Mouse (Mus musculus): ENCODE results near the gene Slc2a4. TPM values are rescaled to one million over a fixed set of nuclear protein-coding genes. Genes with fewer than 3 reads are reported as not detected.
"Not testable (repeated sequence)": the region's sequence is repeated elsewhere in the genome, so short reads cannot be mapped to it uniquely, and the experiment has no call there.

Slc2a4 gene
- polyA plus RNA-seq, 1 experiment: 2.3 TPM

DNA sequence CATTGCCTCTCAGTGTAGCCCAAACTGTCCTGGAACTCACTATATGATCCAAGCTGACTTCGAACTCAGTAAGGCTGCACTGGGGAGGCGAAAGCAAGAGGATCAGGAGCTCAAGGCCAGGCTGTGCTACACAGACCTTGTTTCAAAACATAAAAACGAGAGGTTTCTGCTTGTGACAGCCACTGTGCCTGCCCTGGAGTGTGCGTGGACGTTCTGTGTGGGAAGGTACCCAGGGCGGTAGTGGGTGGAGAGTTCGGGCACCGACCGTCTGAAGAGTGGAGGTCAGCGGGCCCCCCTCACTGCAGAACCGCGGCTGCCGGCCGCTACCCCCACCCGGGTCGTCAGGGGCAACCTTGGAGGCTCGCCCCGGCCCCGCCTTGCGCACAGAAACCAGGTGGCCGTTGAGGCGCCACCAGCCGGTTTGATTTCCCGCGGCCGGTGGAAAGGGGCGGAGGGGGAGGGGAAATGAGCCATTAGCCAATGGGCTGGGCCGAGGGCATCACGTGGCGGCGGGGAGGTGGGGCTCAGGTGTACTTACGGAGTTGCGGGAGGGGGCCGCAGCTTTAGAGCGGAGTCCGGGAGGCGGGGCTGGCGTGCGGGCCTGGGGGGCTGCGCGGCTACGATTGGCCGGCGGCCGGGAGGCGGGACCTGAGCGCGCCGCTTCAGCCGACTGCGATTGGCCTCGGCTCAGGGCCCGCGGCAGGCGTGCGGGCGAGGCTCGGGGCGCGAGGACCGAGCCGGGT lies 12.7 kb downstream of the Slc2a4 start, which contains the start of gene Ybx2:
TSS of gene Ybx2 (plus strand) at position 660 of the 743 bp plus-strand sequence.
- TF ChIP-seq CTCF (IDR thresholded peaks at IDR 0.05; ENCODE audit: borderline replicate concordance, insufficient read depth, low read length) (no peak), POLR2A (IDR thresholded peaks at IDR 0.05; ENCODE audit: low read depth, low read length) (no peak)
- Histone ChIP-seq H3K4me3 (ENCODE audit: insufficient read depth, low read length) (peak within 1 kb of the TSS; percentile 14; the same call in 1 of the 2 replicates), H3K4me1 (ENCODE audit: control insufficient read depth, insufficient read depth, low read length) (no peaks in the 10 kb centered on the region), H3K27ac (ENCODE audit: insufficient read depth, low read length) (no peak within 1 kb of the TSS)

DNA sequence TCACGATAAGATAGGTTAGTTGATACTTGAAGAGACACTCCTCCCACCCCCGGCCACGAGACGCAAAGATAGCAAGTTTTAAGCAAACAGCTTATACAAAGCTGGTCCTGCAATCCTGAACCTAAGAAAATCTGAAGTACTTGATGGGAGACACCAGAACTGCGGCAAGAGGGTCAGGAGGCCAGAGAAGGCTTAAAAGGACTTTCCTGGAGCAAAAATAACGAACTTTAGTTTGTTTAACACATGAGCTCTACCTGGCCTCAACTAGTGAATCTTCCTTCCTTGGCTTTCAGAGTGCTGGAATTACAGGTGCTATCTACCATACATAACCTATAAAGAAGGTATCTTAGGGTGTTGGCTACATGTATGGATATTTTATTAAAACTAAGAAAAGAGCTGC lies 13.3 kb downstream of the Slc2a4 start:
- no peak overlapping the region for H3K4me3 ChIP-seq (ENCODE audit: insufficient read depth, low read length)
- H3K4me1 ChIP-seq (ENCODE audit: control insufficient read depth, insufficient read depth, low read length): no peaks in the 10 kb centered on the region
- TF ChIP-seq CTCF (IDR thresholded peaks at IDR 0.05; ENCODE audit: borderline replicate concordance, insufficient read depth, low read length) (no peak), POLR2A (IDR thresholded peaks at IDR 0.05; ENCODE audit: low read depth, low read length) (no peak)
- H3K27ac ChIP-seq (ENCODE audit: insufficient read depth, low read length): no peak overlapping the region

GRCm38 (mm10) chr11:69934169-69934568 lies 13.8 kb downstream of the Slc2a4 start:
- no peak overlapping the region for H3K27ac ChIP-seq (ENCODE audit: insufficient read depth, low read length)
- no peak overlapping the region for H3K4me3 ChIP-seq (ENCODE audit: insufficient read depth, low read length)
- no peaks in the 10 kb centered on the region for H3K4me1 ChIP-seq (ENCODE audit: control insufficient read depth, insufficient read depth, low read length)
- TF ChIP-seq CTCF (IDR thresholded peaks at IDR 0.05; ENCODE audit: borderline replicate concordance, insufficient read depth, low read length) (peak; percentile 65; the same call in 1 of the 2 replicates), POLR2A (IDR thresholded peaks at IDR 0.05; ENCODE audit: low read depth, low read length) (no peak)

- TF ChIP-seq POLR2A (IDR thresholded peaks at IDR 0.05; ENCODE audit: low read depth, low read length) (no peak), CTCF (IDR thresholded peaks at IDR 0.05; ENCODE audit: borderline replicate concordance, insufficient read depth, low read length) (no peak)
- Histone ChIP-seq H3K27ac (ENCODE audit: insufficient read depth, low read length) (no peak overlapping the region), H3K4me3 (ENCODE audit: insufficient read depth, low read length) (no peak overlapping the region), H3K4me1 (ENCODE audit: control insufficient read depth, insufficient read depth, low read length) (no peaks in the 10 kb centered on the region)
Measured at GRCm38 (mm10) chr11:69933066-69933465, 14.9 kb downstream of the Slc2a4 start.

DNA sequence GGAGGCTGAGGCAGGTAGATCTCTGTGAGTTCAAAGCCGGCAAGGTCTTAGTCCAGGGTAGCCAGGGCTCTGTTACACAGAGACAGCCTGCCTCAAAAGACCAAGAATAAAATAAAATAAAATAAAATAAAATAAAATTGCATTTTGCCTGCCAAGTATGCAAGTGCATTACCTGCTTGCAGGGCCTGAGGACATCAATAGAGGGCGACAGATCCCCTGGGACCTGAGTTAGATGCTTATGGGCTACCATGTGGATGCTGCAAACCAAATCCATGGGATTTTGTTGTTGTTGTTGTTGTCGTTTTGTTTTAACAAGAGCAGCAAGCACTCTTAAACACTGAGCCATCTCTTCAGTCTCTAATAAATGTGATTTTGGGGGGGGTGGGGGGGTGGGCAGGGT lies 15.7 kb downstream of the Slc2a4 start:
- TF ChIP-seq CTCF (IDR thresholded peaks at IDR 0.05; ENCODE audit: borderline replicate concordance, insufficient read depth, low read length): no peak
- TF ChIP-seq POLR2A (IDR thresholded peaks at IDR 0.05; ENCODE audit: low read depth, low read length): no peak
- Histone ChIP-seq H3K4me1 (ENCODE audit: control insufficient read depth, insufficient read depth, low read length) (no peaks in the 10 kb centered on the region), H3K27ac (ENCODE audit: insufficient read depth, low read length) (no peak overlapping the region), H3K4me3 (ENCODE audit: insufficient read depth, low read length) (no peak overlapping the region)

DNA sequence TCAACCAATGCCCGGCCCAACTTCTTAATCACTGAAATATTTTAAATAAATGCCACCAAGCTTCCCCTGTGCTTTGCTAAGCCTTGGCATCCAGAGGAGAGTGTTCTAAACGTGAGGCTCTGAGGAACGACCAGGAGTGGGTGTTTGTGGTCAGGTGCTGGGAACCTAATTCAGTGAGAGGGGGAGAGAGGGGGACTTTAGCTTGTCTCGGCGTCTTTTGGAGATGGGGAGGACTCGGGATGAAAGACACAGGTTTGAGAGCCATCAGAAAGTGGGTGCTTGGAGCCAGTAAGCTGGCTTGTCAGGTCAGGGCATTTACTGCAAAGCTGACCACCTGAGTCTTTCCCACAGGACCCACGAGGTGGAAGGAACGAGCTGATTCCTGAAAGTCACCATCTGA lies 16.2 kb downstream of the Slc2a4 start:
- no peak overlapping the region for H3K27ac ChIP-seq (ENCODE audit: insufficient read depth, low read length)
- H3K4me3 ChIP-seq (ENCODE audit: insufficient read depth, low read length): no peak overlapping the region
- no peaks in the 10 kb centered on the region for H3K4me1 ChIP-seq (ENCODE audit: control insufficient read depth, insufficient read depth, low read length)
- no peak for TF ChIP-seq CTCF (IDR thresholded peaks at IDR 0.05; ENCODE audit: borderline replicate concordance, insufficient read depth, low read length)
- no peak for TF ChIP-seq POLR2A (IDR thresholded peaks at IDR 0.05; ENCODE audit: low read depth, low read length)

DNA sequence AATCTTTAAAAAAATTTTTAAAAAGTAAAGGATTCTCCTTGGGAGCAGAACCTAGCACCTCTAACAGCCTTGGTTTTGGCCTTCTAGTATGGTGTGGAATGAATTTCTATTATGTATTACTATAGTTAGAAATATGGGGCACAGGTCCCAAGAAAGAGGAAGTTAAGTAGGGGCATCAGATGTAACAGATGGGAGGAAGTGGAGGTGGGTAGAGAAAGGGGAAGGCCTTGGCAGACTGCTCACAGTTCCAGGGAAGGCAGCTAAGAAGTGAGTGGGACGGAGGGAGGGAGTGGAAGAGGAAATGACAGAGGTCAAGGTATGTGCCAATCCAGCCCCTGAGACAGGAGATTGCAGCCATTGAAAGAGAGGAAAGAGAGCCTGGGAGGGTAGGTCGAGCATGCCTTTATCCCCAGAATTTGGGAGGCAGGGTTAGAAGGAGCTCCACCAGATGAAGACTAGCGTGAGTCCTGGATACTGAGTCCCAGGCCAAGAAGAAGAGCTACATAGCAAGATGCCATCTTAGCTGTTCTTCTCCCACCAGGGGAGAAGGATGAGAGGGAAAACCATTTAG lies 16.9 kb downstream of the Slc2a4 start:
- TF ChIP-seq POLR2A (IDR thresholded peaks at IDR 0.05; ENCODE audit: low read depth, low read length) (no peak), CTCF (IDR thresholded peaks at IDR 0.05; ENCODE audit: borderline replicate concordance, insufficient read depth, low read length) (no peak)

DNA sequence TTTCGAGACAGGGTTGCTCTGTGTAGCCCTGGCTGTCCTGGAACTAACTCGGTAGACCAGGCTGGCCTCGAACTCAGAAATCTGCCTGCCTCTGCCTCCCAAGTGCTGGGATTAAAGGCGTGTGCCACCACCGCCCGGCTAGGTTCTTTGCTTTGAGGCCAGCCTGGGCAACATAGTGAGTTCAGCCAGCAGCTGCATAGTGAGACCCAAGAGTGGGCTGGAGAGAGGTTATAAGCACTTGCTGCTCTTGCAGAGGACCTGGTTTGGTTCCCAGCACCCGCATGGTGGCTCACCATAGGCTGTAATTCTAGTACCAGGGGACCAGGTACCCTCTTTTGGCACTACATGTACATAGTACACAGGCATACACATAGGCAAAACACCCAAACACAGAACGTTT lies 17.8 kb downstream of the Slc2a4 start:
- not testable (repeated sequence) for H3K4me1 ChIP-seq (ENCODE audit: control insufficient read depth, insufficient read depth, low read length); H3K27ac ChIP-seq (ENCODE audit: insufficient read depth, low read length); H3K4me3 ChIP-seq (ENCODE audit: insufficient read depth, low read length)

More for the DNA sequence above, 16.9 kb downstream of the Slc2a4 start:
- H3K4me3 ChIP-seq (ENCODE audit: insufficient read depth, low read length): no peak overlapping the region
- H3K27ac ChIP-seq (ENCODE audit: insufficient read depth, low read length): no peak overlapping the region
- H3K4me1 ChIP-seq (ENCODE audit: control insufficient read depth, insufficient read depth, low read length): no peaks in the 10 kb centered on the region

- Histone ChIP-seq H3K27ac (ENCODE audit: insufficient read depth, low read length) (no peak overlapping the region), H3K4me3 (ENCODE audit: insufficient read depth, low read length) (no peak overlapping the region), H3K4me1 (ENCODE audit: control insufficient read depth, insufficient read depth, low read length) (no peaks in the 10 kb centered on the region)
- TF ChIP-seq CTCF (IDR thresholded peaks at IDR 0.05; ENCODE audit: borderline replicate concordance, insufficient read depth, low read length): no peak
Measured at GRCm38 (mm10) chr11:69929712-69930111, 18.3 kb downstream of the Slc2a4 start.

- H3K27ac ChIP-seq (ENCODE audit: insufficient read depth, low read length): no peak overlapping the region
- TF ChIP-seq POLR2A (IDR thresholded peaks at IDR 0.05; ENCODE audit: low read depth, low read length): no peak
- no peak for TF ChIP-seq CTCF (IDR thresholded peaks at IDR 0.05; ENCODE audit: borderline replicate concordance, insufficient read depth, low read length)
- H3K4me1 ChIP-seq (ENCODE audit: control insufficient read depth, insufficient read depth, low read length): no peaks in the 10 kb centered on the region; the same call in 1 of the 2 replicates
- no peak overlapping the region for H3K4me3 ChIP-seq (ENCODE audit: insufficient read depth, low read length)
Measured at GRCm38 (mm10) chr11:69927501-69927900, 20.5 kb downstream of the Slc2a4 start.

All from embryonic fibroblast, embryonic 13.5 days (primary cell).